Mouse (Mus musculus) erythroid progenitor cell, adult 5-6 weeks (primary cell): ENCODE data around the gene Ankrd26. TPM values are rescaled to one million over a fixed set of nuclear protein-coding genes. Genes with fewer than 3 reads are reported as not detected.
A peak's percentile ranks its signal among the peaks of the same experiment; 100 is the strongest.

Experiments
- ATAC-seq: replicated peaks from 2 replicates; pipeline ENCODE4 v1.8.0; 2016; ENCODE audit warnings: moderate number of reproducible peaks, mild to moderate bottlenecking, moderate TSS enrichment, inconsistent platforms; ENCODE audit not compliant: poor library complexity, low FRiP score, severe bottlenecking
- total RNA-seq, 2 experiments: library from RNA; stranded (forward) in 1 of 2; stranded (reverse) in 1 of 2; fragments of 150-400 nt in 1 of 2; fragments of 186-747, 209-891 nt in 1 of 2; gene quantifications; 2 replicates each; pipeline versions ENCODE4 v1.2.3 to v1.2.4; 2015 to 2017; ENCODE audit warnings: low replicate concordance in 2 of 2

Ankrd26 gene
- total RNA-seq, 2 experiments from 2014 or later = 5.9 to 7.5 TPM

DNA sequence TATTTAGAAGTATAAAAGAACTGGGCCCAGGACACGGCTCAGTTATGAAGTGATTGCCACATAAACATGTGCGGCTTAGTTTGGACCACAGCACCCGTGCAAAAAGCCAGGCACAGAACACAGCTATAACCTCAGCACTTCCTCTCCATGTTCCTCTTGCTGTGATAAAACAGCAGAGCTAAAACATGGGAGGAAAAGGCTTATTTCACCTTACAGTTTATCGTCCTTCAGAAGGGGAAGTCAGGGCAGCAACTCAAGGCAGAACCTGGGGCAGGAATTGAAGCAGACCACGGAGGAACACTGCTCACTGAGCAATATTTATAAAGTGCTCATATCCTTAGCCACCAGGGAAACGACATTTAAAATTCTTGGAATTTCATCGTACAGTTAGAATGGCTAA lies 63.0 kb downstream of the Ankrd26 start:
- ATAC-seq = no peak

DNA sequence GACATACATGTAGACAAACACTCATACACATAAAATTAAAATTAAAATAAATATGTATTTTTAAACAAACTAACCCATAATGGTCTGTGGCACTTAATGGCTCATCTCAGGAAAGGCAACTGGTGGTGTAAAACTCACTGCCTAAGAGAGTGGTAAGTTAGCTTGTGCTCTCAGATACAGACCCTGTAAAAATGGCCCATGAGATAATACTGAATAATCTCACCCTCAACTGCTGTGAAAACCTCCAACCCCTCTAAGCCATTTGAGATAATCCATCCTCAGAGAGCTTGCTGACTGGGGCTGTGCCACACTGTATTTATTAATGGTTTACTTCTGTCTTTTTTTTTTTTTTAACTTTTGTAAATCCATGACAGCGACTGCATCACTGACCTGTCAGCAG lies 79.9 kb downstream of the Ankrd26 start:
- no peak for ATAC-seq

DNA sequence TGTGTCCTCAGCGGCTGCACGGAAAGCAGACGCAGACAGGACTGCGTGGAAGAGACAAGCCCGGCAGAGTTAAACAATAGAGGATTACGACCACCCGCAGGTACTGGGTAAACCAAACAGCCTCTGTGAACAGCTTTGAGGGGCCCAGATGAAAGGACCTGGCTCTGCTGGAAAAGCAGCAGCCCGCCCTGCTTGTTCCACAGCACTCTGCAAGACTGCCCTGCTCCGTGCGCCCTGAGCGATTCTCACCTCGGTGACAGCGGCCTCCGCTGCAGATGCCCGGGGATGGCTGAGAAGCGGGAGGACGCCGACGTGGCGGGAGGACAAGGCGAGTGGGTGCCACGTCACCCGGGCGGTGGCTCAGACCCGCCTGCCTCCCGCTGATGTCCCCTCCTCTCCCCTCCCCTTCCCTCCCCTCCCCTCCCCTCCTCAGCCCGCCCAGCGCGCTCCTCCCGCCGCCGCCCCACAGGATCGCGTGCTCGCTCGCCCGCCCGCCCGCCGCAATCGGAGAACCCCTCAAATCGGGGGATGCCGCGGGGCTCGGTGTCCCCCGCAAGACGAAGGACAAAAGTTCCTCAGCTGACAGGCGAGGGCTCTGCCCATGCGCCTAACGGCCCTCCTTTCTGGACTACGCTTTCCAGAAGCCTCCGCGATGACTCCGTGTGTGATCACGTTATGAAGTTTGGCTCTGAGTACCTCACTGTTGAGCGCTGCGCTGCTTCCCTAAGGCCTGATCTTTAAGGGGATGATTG lies 82.9 kb downstream of the Ankrd26 start, which contains the start of gene Zfp9:
Gene Zfp9, minus strand, starts transcription at position 364 of the 752 bp plus-strand sequence.
- no peak; the same call in 1 of the 2 replicates for ATAC-seq

DNA sequence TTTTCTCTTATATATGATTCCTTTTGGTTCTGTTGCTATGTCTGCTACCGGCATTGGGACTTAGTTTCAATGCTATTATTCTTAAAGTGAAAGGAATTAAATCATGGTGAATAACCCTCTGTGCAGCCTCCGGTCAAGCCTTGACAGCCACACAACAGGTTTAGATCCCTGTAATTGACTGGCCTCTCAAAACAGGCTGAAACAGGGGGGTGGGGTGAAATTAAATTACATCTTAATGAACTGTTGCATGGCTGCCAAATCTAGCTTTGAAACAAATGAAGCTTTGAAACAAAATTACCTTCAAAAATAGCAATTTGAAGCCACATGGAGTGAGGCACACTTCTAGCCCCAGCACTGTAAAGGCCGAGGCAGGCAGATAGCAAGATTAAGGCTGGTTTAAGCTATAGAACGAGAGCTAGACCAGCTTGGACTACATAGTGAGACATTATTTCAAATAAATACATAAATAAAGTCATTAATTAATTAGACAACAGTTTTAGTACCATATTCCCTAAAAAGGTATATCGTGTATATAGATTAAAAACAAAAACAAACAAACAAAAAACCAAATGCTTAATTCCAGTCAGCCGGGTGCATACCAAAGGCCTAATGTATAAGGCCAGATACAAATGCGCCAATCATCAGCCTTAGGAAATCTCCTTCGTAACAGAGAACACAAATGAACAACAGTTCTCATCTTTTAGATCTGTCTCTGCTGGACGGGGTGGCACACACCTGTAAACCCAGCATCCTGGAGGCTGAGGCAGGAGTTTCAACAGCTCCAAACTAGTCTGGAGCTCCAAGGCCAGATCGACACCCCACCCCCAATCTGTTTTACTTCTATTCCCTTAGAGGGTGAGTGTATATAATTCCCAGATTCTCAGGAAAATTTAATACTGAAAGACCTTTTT lies 83.9 kb downstream of the Ankrd26 start:
- ATAC-seq = no peak

DNA sequence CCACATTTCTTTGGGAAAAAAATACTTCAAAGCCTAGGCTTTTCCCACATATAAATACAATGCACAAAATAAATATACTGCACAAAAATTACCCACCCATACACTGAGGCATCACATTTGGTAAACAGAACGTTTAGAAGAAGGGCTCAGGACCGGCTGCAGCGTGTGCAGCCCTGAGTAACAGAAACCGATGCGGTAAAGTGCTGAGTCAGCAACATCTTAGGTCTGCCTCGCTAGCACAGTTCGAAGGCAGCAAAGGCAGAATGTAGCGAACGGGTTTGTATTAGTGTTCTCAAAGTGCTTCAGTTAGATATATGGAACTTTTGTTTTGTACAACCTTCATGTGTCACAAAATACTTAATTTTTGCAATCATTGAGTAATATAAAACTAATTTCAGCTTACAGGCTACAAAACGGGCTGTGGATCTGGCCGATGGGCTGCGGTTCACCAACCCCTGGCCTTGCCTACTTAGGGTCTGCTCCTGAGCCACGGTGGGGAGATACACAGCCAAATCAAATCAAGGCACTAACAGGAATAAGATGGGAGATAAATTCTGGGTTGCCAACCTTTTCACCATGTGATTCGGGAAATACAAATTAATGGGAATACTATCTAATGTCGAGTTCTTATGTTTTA lies 99.8 kb downstream of the Ankrd26 start:
- ATAC-seq = no peak

DNA sequence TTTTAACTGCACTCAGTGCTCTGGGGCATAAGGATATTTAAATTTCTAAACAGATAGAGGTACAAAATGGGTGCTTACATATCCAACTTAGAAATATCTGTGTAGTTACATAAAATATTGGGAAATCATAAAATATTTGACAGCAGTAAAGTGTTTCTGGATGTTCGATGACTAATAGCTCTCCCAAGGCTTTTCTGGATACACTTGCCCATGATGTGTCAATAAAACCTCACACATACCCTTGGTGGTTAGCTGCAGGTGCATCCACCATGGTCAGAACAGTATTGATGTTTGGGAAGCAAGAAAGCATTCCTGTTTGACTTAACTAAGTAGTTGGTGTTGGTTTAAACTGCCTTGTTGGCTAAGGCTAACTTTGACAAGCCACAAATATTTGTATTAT lies 104.3 kb downstream of the Ankrd26 start:
- no peak for ATAC-seq

DNA sequence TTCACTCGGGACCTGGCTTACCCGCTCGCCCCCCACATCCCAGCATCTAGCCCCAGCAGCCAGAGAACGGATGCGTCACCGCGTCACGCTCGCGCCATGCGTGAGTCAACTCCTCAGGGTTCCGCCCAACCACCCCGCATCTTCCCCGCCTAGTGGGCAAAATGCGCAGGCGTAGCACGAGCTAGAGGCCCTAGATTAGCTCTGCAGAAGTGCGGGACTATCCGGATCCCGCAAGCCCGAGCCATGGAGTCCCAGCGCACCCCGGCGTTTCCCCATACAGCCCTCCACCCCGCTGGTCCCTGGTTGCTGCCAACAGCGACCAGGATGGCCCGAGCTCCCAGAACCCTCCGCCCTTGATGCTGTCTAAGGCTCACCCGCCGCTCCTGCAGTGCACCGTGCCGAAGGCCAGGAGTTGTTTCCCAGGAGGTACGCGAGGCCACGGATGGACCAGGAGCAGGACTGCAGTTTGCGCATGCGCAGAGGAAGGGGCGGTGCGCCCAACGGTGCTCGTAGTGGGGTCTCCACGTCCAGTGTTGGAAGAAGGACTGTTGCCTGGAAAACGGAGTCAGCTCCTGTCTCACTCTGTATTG lies 106.9 kb downstream of the Ankrd26 start, which contains the start of gene Zfp248:
Gene Zfp248, minus strand, starts transcription at position 487 of the 590 bp plus-strand sequence.
- peak; percentile 73 for ATAC-seq

DNA sequence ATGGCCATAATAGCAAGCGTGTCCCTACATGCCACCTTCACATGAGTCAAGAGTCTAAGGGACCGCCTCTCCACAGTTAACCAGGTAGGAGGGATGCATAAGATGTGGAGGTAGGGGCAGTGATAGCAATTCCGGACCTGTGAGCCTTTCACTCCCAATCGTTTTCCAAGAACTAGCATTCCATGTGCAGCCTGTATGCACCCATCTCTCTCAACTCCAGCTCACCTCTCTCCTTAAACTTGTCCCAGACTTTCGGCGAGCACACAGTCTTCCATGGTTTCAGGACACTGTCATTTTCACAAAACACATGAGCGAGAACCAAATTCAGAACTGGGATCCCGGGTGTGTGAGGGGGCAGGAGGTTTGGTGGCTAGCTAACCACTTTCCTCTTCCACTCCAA lies 107.6 kb downstream of the Ankrd26 start:
- no peak for ATAC-seq

Other genes with a start within 250 kb of the Ankrd26 start
- 11.9 and 18.0 TPM in 2 replicates for gene Bms1, start 142.8 kb downstream of the Ankrd26 start, total RNA-seq (2015; ENCODE audit: low replicate concordance)
- gene Bms1, start 142.8 kb downstream of the Ankrd26 start, total RNA-seq (2017; ENCODE audit: low replicate concordance) = 17.6 and 20.0 TPM in 2 replicates
- gene Zfp248, start 106.7 kb downstream of the Ankrd26 start, total RNA-seq (2015; ENCODE audit: low replicate concordance) = not detected in 2 replicates
- gene Zfp248, start 106.7 kb downstream of the Ankrd26 start, total RNA-seq (2017; ENCODE audit: low replicate concordance) = 4.4 TPM in 1 of 2 replicates, not detected in the other
- gene Zfp9, start 82.9 kb downstream of the Ankrd26 start, total RNA-seq (2015; ENCODE audit: low replicate concordance) = not detected in 2 replicates
- gene Zfp9, start 82.9 kb downstream of the Ankrd26 start, total RNA-seq (2017; ENCODE audit: low replicate concordance) = not detected in 2 replicates